Mouse (Mus musculus) limb, embryonic 11.5 days (tissue): ENCODE measurements around the gene Pgbd1. TPM values are rescaled to one million over a fixed set of nuclear protein-coding genes. Genes with fewer than 3 reads are reported as not detected.
"Not testable (repeated sequence)": the region's sequence is repeated elsewhere in the genome, so short reads cannot be mapped to it uniquely, and the experiment has no call there.

Experiments
- ATAC-seq: fragments of 200-750 bp; cut with Nextera tagmentation; 2 replicates; pipeline ENCODE4 v1.8.0; 2017; ENCODE audit warnings: low read depth; ENCODE audit not compliant: insufficient number of reproducible peaks, low FRiP score, low TSS enrichment
- DNase-seq: peaks from one replicate; pipeline ENCODE4 v3.0.0-alpha.2; 2015; ENCODE audit warnings: low spot score
- H3K27ac ChIP-seq: fragments of 300-500 bp; sonication (generic); replicated peaks from 2 replicates; pipeline ENCODE4 v1.5.1; 2014; ENCODE audit warnings: low read depth, mild to moderate bottlenecking, low read length
- H3K27me3 ChIP-seq: fragments of 300-500 bp; sonication (generic); 2 replicates; pipeline ENCODE4 v1.6.1; 2014; ENCODE audit warnings: mild to moderate bottlenecking, low read length, mixed read lengths; ENCODE audit not compliant: control insufficient read depth, insufficient read depth
- H3K36me3 ChIP-seq: fragments of 300-500 bp; sonication (generic); 2 replicates; pipeline ENCODE4 v1.6.1; 2014; ENCODE audit warnings: mild to moderate bottlenecking, low read length, moderate library complexity, mixed read lengths; ENCODE audit not compliant: control insufficient read depth, insufficient read depth
- H3K4me1 ChIP-seq: fragments of 300-500 bp; sonication (generic); 2 replicates; pipeline ENCODE4 v1.6.1; 2014; ENCODE audit warnings: low read length, mixed read lengths; ENCODE audit not compliant: control insufficient read depth, insufficient read depth
- H3K4me2 ChIP-seq: fragments of 300-500 bp; sonication (generic); 2 replicates; pipeline ENCODE4 v1.6.1; 2014; ENCODE audit warnings: low read depth, mild to moderate bottlenecking, moderate library complexity; ENCODE audit not compliant: severe bottlenecking
- H3K4me3 ChIP-seq: fragments of 300-500 bp; sonication (generic); 2 replicates; pipeline ENCODE4 v1.5.1; 2014; ENCODE audit warnings: low read depth, low read length
- H3K9ac ChIP-seq: fragments of 300-500 bp; sonication (generic); 2 replicates; pipeline ENCODE4 v1.6.1; 2014; ENCODE audit warnings: mild to moderate bottlenecking, low read length
- H3K9me3 ChIP-seq: fragments of 300-500 bp; sonication (generic); 2 replicates; pipeline ENCODE4 v1.6.1; 2016; ENCODE audit warnings: low read length; ENCODE audit not compliant: control insufficient read depth
- whole genome bisulfite sequencing: fragments of 180-500 bp; shearing (Covaris S2); extraction: QIAGEN DNeasy Blood & Tissue Kit; methylation state at CpG from one replicate; pipeline ENCODE4 v1.1.7; 2014; 5-methylcytosine and 5-hydroxymethylcytosine counted together
- polyA plus RNA-seq: library from polyadenylated mRNA; unstranded; fragments of >200 nt; fragmentation: Nextera tagmentation; extraction: Ambion mirVana; gene quantifications from 2 replicates; pipeline ENCODE4 v1.2.1, GENCODE M21; 2014

Gene Pgbd1
- polyA plus RNA-seq, 1 experiment from 2014 or later: 5.7 TPM

DNA sequence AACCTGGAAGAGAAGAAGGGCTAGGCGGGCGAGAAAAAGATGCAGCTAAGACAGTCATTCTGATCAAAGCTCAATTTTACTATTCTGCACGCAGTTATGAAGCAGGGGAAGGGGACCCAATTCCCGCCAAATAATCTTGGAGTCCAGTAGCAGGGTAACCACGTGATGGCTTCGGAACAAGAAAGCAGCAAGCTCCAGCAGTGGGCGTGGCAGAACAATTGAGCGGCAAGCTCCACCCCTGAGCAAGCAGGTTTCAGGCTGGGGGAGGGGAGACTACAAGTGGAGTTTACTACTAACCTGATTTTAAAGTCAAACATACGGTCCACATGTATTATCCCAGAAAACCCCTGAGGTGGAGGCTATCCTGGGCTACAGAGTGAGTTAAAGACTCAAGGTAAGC is 21.7 kb upstream of the Pgbd1 start:
- not testable (repeated sequence) for DNase-seq, H3K27me3 ChIP-seq, ATAC-seq, H3K36me3 ChIP-seq, H3K4me2 ChIP-seq, H3K9me3 ChIP-seq, H3K27ac ChIP-seq, H3K9ac ChIP-seq, H3K4me1 ChIP-seq, H3K4me3 ChIP-seq
- 48% methylated on average over 9 of the region's 9 CpGs for WGBS

DNA sequence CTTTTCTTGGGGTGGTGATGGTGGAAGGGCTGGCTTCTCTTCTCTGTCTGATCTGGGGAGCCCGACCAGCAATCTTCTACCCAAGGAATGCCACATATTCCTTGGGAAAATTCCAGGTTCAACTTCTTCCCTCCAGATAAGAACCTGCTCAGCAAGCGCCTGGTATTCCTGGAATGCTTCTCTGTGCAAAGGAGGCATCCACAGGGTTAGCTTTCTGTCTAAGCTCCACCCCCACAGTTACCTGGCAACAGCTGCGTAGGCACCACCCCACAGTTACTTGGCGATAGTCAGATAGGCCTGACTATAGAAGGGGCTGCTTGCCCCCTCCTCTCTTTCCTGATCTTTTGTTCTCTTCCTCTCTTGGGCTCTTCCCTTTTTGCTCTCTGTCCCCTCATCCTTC is 15.5 kb upstream of the Pgbd1 start:
- Histone ChIP-seq H3K9me3 (no peaks in the 10 kb centered on the region), H3K27ac (no peak overlapping the region), H3K4me3 (no peak overlapping the region), H3K4me1 (no peaks in the 10 kb centered on the region), H3K27me3 (no peaks in the 10 kb centered on the region), H3K9ac (no peak overlapping the region), H3K4me2 (no peak overlapping the region), H3K36me3 (no peaks in the 10 kb centered on the region)
- ATAC-seq (no peak), DNase-seq (no peak)
- WGBS: 24% methylated on average over 4 of the region's 4 CpGs

DNA sequence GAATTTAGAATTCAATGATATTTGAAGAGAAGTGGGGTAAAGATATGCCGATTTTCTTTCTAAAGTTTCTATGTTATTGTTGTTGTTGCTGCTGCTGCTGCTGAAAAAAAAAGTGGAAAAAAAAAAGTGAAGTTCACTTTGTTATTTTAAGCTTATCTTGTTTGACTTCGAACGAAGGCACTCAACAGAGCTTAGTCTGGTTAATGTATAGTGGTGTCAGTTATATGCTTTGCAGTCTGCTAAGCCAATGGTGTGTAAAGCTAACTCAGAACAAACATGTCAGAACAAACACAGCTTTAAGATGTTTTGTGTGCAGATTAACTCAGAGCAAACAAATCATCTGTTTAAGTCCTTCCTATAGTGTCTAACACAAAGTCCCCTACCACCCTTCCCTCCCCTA is 13.3 kb upstream of the Pgbd1 start:
- Histone ChIP-seq H3K27me3 (no peaks in the 10 kb centered on the region), H3K4me3 (no peak overlapping the region), H3K9me3 (no peaks in the 10 kb centered on the region), H3K36me3 (no peaks in the 10 kb centered on the region), H3K4me1 (no peaks in the 10 kb centered on the region), H3K9ac (no peak overlapping the region), H3K27ac (no peak overlapping the region), H3K4me2 (no peak overlapping the region)
- WGBS: 92% methylated on average over 3 of the region's 3 CpGs
- no peak for ATAC-seq
- no peak for DNase-seq

DNA sequence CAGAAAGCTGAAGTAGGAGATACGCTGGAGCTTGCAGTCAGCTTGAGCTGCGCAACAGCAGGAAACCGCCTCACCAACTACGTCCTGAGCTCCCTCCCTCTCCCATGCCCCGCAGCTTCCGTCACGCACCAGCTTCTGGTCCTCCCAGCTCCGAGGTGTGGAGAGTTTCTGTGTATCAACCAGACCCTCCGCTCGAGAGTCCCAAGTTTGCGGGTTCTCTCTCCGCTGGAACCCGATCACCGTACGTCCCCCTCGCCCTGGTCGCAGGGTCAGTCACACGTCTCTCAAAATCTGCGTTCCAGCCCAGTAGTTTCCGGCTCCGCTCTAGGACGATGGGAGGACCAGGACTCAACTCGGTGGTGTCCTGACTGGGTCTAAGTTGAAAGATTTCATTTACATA is 12.6 kb upstream of the Pgbd1 start, which contains the start of gene Zscan26:
Gene Zscan26 (minus strand): TSS at position 282 of the 400 bp plus-strand sequence.
- no peak within 1 kb of the TSS for H3K27ac ChIP-seq
- peak; percentile 81 for ATAC-seq
- peak within 1 kb of the TSS; percentile 77 for H3K9ac ChIP-seq
- peak within 1 kb of the TSS; percentile 66 for H3K4me3 ChIP-seq
- no peaks in the 10 kb centered on the region for H3K4me1 ChIP-seq
- H3K4me2 ChIP-seq: peak within 1 kb of the TSS; percentile 78
- DNase-seq: peak; percentile 89
- H3K27me3 ChIP-seq: no peaks in the 10 kb centered on the region
- 1% methylated on average over 23 of the region's 23 CpGs for WGBS
- no peaks in the 10 kb centered on the region for H3K36me3 ChIP-seq
- H3K9me3 ChIP-seq: no peaks in the 10 kb centered on the region

DNA sequence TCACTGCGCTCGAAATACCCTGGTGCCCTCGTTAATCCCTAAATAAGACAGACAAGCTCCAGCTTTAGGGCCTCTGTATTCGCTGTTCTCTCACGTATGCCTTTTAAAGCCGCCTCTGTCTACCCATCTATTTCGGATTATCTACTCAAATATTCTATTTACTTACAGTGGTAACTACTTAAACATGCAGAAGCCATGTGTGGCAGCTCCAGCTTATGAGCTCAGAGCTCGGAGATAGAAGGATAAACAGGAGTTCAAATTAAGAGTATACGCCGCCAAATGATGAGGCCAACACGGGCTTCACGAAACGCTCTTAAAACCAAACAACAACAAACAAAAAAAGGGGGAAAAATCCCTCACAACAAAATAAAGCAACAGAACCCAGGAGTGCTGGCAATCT is 12.2 kb upstream of the Pgbd1 start:
- no peak for DNase-seq
- WGBS: 4% methylated on average over 13 of the region's 13 CpGs
- Histone ChIP-seq H3K4me3 (peak overlapping the region; percentile 66), H3K9me3 (no peaks in the 10 kb centered on the region), H3K4me2 (peak overlapping the region; percentile 78), H3K36me3 (no peaks in the 10 kb centered on the region), H3K9ac (peak overlapping the region; percentile 77), H3K27ac (no peak overlapping the region), H3K4me1 (no peaks in the 10 kb centered on the region), H3K27me3 (no peaks in the 10 kb centered on the region)
- ATAC-seq: no peak

DNA sequence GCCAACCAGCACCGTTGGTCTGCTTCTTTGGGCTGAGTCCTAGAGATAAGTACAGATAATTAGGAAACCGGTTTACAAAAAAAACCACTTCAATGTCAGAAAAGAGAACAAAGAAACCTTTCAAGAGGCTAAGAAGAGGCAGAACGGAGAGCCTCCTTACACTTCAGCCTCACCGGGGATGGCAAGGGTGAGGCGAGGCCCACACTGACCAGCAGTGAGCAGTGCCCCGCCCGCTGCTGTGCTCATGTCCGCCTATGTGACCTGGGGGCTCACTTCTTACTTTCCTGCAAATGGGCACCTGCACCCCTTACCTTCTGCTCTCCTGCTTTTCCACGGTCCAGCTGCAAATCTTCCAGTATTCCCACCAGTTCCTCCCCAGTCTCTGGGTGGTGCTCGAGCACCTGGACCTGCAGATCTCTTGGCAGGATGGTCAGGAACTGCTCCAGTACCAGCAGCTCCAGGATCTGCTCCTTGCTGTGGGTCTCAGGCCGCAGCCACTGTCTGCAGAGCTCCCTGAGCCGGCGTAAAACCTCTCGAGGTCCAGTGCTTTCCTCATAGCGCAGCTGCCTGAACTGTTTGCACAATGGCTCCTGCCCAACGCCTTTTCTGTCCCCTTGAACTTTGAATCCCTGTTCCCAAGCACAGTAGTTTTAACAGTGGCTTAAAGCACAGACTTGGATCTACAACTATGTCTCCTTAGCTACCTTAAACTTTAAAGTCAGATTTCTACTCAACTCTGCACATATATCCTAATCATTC is 7.2 kb upstream of the Pgbd1 start:
- Histone ChIP-seq H3K9me3 (no peaks in the 10 kb centered on the region), H3K4me2 (no peak overlapping the region), H3K27ac (no peak overlapping the region), H3K9ac (no peak overlapping the region), H3K27me3 (no peaks in the 10 kb centered on the region), H3K36me3 (peaks cover 6% of the 10 kb centered on the region; the same call in 1 of the 2 replicates), H3K4me3 (no peak overlapping the region), H3K4me1 (no peaks in the 10 kb centered on the region)
- DNase-seq: no peak
- ATAC-seq: no peak
- 89% methylated on average over 16 of the region's 16 CpGs for WGBS

DNA sequence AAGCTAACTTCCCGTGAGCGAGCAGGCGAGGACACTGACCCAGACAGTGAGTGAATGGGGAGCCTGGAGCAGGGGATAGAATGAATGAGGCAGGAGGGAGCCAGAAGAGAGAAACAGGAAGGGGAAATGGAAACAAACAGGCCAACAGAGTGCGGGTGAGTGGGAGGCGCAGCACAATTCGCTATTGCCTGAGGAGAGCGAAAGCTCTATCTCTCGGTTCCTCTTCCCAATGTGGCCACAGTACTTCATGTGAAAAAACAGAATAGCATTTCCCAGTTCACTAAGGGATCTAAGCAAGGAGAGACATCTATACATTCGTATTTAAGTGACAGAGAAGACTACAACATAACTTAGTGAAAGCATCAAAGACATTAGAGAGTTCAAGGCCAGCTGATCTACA is 5.9 kb upstream of the Pgbd1 start:
- Histone ChIP-seq H3K27ac (no peak overlapping the region), H3K4me2 (no peak overlapping the region), H3K4me3 (no peak overlapping the region), H3K27me3 (no peaks in the 10 kb centered on the region), H3K36me3 (peaks cover 6% of the 10 kb centered on the region; the same call in 1 of the 2 replicates), H3K4me1 (no peaks in the 10 kb centered on the region), H3K9me3 (no peaks in the 10 kb centered on the region), H3K9ac (no peak overlapping the region)
- 93% methylated on average over 9 of the region's 9 CpGs for WGBS
- ATAC-seq: no peak
- no peak for DNase-seq

DNA sequence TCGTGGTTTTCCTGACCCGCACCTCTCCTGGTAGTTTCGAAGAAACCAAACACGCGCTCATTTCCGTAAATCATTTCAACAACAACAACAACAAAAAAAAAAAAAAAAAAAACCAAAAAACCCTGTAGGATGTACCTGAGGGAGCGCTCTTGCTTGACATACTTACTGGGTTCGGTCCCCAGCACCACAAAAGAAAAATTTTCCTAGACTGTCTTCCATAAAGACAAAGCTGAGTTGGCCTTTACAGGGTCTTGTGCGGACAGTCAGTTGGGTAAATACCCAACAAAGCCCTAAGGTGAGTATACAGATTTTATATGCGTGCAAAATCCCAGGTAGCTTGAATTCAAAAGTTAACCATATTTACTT is 332 bp upstream of the Pgbd1 start:
- Histone ChIP-seq H3K27ac (peak overlapping the region; percentile 64; the same call in 1 of the 2 replicates), H3K9me3 (no peaks in the 10 kb centered on the region), H3K4me1 (0 out of 2 replicates have a peak, but pooled peaks cover 3% of the 10 kb centered on the region), H3K4me3 (peak overlapping the region; percentile 51), H3K9ac (peak overlapping the region; percentile 76), H3K27me3 (no peaks in the 10 kb centered on the region), H3K4me2 (peak overlapping the region; percentile 83), H3K36me3 (peaks cover 4% of the 10 kb centered on the region; the same call in 1 of the 2 replicates)
- peak; percentile 51 for ATAC-seq
- no peak for DNase-seq
- whole genome bisulfite sequencing: 13% methylated on average over 10 of the region's 10 CpGs
